Mouse (Mus musculus) liver, adult 2 months (tissue): ENCODE measurements around the gene Pno1.

Experiments
- CTCF ChIP-seq: fragments of 200-500 bp; IDR thresholded peaks from 2 replicates; pipeline ENCODE4 v1.5.1; 2011; ENCODE audit warnings: low read depth, low read length, control low read depth
- POLR2A ChIP-seq: fragments of 200-500 bp; IDR thresholded peaks from 2 replicates; pipeline ENCODE4 v1.6.1; 2011; ENCODE audit warnings: low read length, control low read depth; ENCODE audit not compliant: insufficient read depth; ENCODE audit errors: extremely low read depth

- no peak for TF ChIP-seq POLR2A
- TF ChIP-seq CTCF, result no peak
Measured at GRCm38 (mm10) chr11:17172300-17172699, 39.1 kb downstream of the Pno1 start.
